Mouse (Mus musculus): ENCODE measurements around the gene Prune1. TPM values are rescaled to one million over a fixed set of nuclear protein-coding genes. Genes with fewer than 3 reads are reported as not detected.

Prune1 gene
- polyA plus RNA-seq, 2 experiments: 21.8 to 31.5 TPM

DNA sequence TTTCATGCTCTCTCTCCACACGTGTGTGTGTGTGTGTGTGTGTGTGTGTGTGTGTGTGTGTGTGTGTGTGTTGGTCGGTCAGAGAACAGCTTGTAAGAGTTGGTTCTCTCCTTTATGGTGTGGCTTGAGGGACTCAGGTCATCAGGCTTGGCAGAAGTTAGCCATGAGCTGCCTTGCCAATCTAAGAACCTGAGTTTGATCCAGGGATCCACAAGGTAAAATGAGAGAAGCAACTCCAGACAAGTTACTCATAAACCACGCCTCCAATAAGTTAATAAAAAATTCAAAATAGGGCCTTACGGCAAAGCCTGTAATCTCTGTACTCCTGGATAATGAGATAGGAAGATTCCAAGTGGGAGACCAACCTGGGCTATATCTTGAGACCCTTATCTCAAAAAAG is 73.6 kb downstream of the Prune1 start:
- DNase-seq (ENCODE audit: low spot score) (no peak), ATAC-seq (ENCODE audit: low FRiP score, low read depth) (no peak)
- no peak overlapping the region for H3K4me2 ChIP-seq (replicated peaks; ENCODE audit: low read depth, low read length, severe bottlenecking)
- H3K27me3 ChIP-seq (ENCODE audit: control insufficient read depth, insufficient read depth, low read length): no peaks in the 10 kb centered on the region
- H3K4me3 ChIP-seq (replicated peaks; ENCODE audit: low read length): no peak overlapping the region
- peaks cover 69% of the 10 kb centered on the region for H3K36me3 ChIP-seq (ENCODE audit: control insufficient read depth, insufficient read depth, low read length)
- no peak for TF ChIP-seq POLR2A (IDR thresholded peaks at IDR 0.05; ENCODE audit: borderline replicate concordance, extremely low read depth, insufficient read depth, insufficient read length)
- H3K4me1 ChIP-seq (ENCODE audit: control insufficient read depth, insufficient read depth, low read length): no peaks in the 10 kb centered on the region
- H3K27ac ChIP-seq (replicated peaks; ENCODE audit: low read depth, low read length): no peak overlapping the region
- H3K9me3 ChIP-seq (ENCODE audit: control insufficient read depth, low read length): no peaks in the 10 kb centered on the region
- 84% methylated on average over 4 of the region's 4 CpGs for WGBS
- no peak overlapping the region for H3K9ac ChIP-seq (ENCODE audit: low read depth, low read length, severe bottlenecking)

GRCm38 (mm10) chr3:95203880-95204279 is 78.0 kb downstream of the Prune1 start:
- ATAC-seq (ENCODE audit: low FRiP score, low read depth) (no peak), DNase-seq (ENCODE audit: low spot score) (no peak)
- H3K9ac ChIP-seq (ENCODE audit: low read depth, low read length, severe bottlenecking): no peak overlapping the region
- 90% methylated on average over 6 of the region's 6 CpGs for WGBS
- no peak for TF ChIP-seq POLR2A (IDR thresholded peaks at IDR 0.05; ENCODE audit: borderline replicate concordance, extremely low read depth, insufficient read depth, insufficient read length)
- no peak overlapping the region for H3K27ac ChIP-seq (replicated peaks; ENCODE audit: low read depth, low read length)
- no peak overlapping the region for H3K4me3 ChIP-seq (replicated peaks; ENCODE audit: low read length)
- H3K9me3 ChIP-seq (ENCODE audit: control insufficient read depth, low read length): no peaks in the 10 kb centered on the region
- H3K27me3 ChIP-seq (ENCODE audit: control insufficient read depth, insufficient read depth, low read length): no peaks in the 10 kb centered on the region
- peaks cover 86% of the 10 kb centered on the region for H3K36me3 ChIP-seq (ENCODE audit: control insufficient read depth, insufficient read depth, low read length)
- no peak overlapping the region for H3K4me2 ChIP-seq (replicated peaks; ENCODE audit: low read depth, low read length, severe bottlenecking)
- H3K4me1 ChIP-seq (ENCODE audit: control insufficient read depth, insufficient read depth, low read length): no peaks in the 10 kb centered on the region

Other genes with a start within 250 kb of the Prune1 start
- gene Psmd4, start 239.5 kb downstream of the Prune1 start, polyA plus RNA-seq (2012; rRNA removed): 249 and 282 TPM in 2 replicates
- 258 and 280 TPM in 2 replicates for gene Psmd4, start 239.5 kb downstream of the Prune1 start, polyA plus RNA-seq (2014; fragmentation: Nextera tagmentation; extraction: Ambion mirVana)
- 35.1 and 41.2 TPM in 2 replicates for gene Pip5k1a, start 175.1 kb downstream of the Prune1 start, polyA plus RNA-seq (2012; rRNA removed)
- gene Pip5k1a, start 175.1 kb downstream of the Prune1 start, polyA plus RNA-seq (2014; fragmentation: Nextera tagmentation; extraction: Ambion mirVana): 15.7 and 16.5 TPM in 2 replicates
- 125 and 130 TPM in 2 replicates for gene Vps72, start 171.1 kb downstream of the Prune1 start, polyA plus RNA-seq (2012; rRNA removed)
- 141 and 163 TPM in 2 replicates for gene Vps72, start 171.1 kb downstream of the Prune1 start, polyA plus RNA-seq (2014; fragmentation: Nextera tagmentation; extraction: Ambion mirVana)
- gene Tmod4, start 157.6 kb downstream of the Prune1 start, polyA plus RNA-seq (2012; rRNA removed): 3.2 and 5.0 TPM in 2 replicates
- 2.9 and 3.7 TPM in 2 replicates for gene Tmod4, start 157.6 kb downstream of the Prune1 start, polyA plus RNA-seq (2014; fragmentation: Nextera tagmentation; extraction: Ambion mirVana)
- 85.0 and 106 TPM in 2 replicates for gene Scnm1, start 148.1 kb downstream of the Prune1 start, polyA plus RNA-seq (2012; rRNA removed)
- gene Scnm1, start 148.1 kb downstream of the Prune1 start, polyA plus RNA-seq (2014; fragmentation: Nextera tagmentation; extraction: Ambion mirVana): 65.7 and 73.1 TPM in 2 replicates
- 11.7 and 11.8 TPM in 2 replicates for gene Lysmd1, start 148.0 kb downstream of the Prune1 start, polyA plus RNA-seq (2012; rRNA removed)
- gene Lysmd1, start 148.0 kb downstream of the Prune1 start, polyA plus RNA-seq (2014; fragmentation: Nextera tagmentation; extraction: Ambion mirVana): 13.3 and 15.3 TPM in 2 replicates
- gene Tnfaip8l2, start 139.7 kb downstream of the Prune1 start, polyA plus RNA-seq (2012; rRNA removed): 4.4 and 4.9 TPM in 2 replicates
- gene Tnfaip8l2, start 139.7 kb downstream of the Prune1 start, polyA plus RNA-seq (2014; fragmentation: Nextera tagmentation; extraction: Ambion mirVana): 6.1 and 8.0 TPM in 2 replicates
- 56.5 and 79.0 TPM in 2 replicates for gene Sema6c, start 121.6 kb downstream of the Prune1 start, polyA plus RNA-seq (2012; rRNA removed)
- gene Sema6c, start 121.6 kb downstream of the Prune1 start, polyA plus RNA-seq (2014; fragmentation: Nextera tagmentation; extraction: Ambion mirVana): 14.0 and 15.7 TPM in 2 replicates
- gene Gabpb2, start 64.2 kb downstream of the Prune1 start, polyA plus RNA-seq (2012; rRNA removed): 26.2 and 26.4 TPM in 2 replicates
- 9.7 and 11.5 TPM in 2 replicates for gene Gabpb2, start 64.2 kb downstream of the Prune1 start, polyA plus RNA-seq (2014; fragmentation: Nextera tagmentation; extraction: Ambion mirVana)
- 76.1 and 93.1 TPM in 2 replicates for gene Cdc42se1, start 53.3 kb downstream of the Prune1 start, polyA plus RNA-seq (2012; rRNA removed)
- 119 and 126 TPM in 2 replicates for gene Cdc42se1, start 53.3 kb downstream of the Prune1 start, polyA plus RNA-seq (2014; fragmentation: Nextera tagmentation; extraction: Ambion mirVana)
- gene Mllt11, start 49.9 kb downstream of the Prune1 start, polyA plus RNA-seq (2012; rRNA removed): 38.5 and 42.4 TPM in 2 replicates
- 16.7 and 17.4 TPM in 2 replicates for gene Mllt11, start 49.9 kb downstream of the Prune1 start, polyA plus RNA-seq (2014; fragmentation: Nextera tagmentation; extraction: Ambion mirVana)
- gene Gm128, start 40.5 kb downstream of the Prune1 start, polyA plus RNA-seq (2012; rRNA removed): 0.87 and 0.89 TPM in 2 replicates
- 0.50 and 0.63 TPM in 2 replicates for gene Gm128, start 40.5 kb downstream of the Prune1 start, polyA plus RNA-seq (2014; fragmentation: Nextera tagmentation; extraction: Ambion mirVana)
- 6.8 and 12.0 TPM in 2 replicates for gene Bnipl, start 30.9 kb downstream of the Prune1 start, polyA plus RNA-seq (2012; rRNA removed)
- 11.7 and 13.3 TPM in 2 replicates for gene Bnipl, start 30.9 kb downstream of the Prune1 start, polyA plus RNA-seq (2014; fragmentation: Nextera tagmentation; extraction: Ambion mirVana)
- 45.8 and 57.9 TPM in 2 replicates for gene Mindy1, start 731 bp downstream of the Prune1 start, polyA plus RNA-seq (2012; rRNA removed)
- gene Mindy1, start 731 bp downstream of the Prune1 start, polyA plus RNA-seq (2014; fragmentation: Nextera tagmentation; extraction: Ambion mirVana): 45.6 and 47.5 TPM in 2 replicates
- gene Anxa9, start 25.1 kb upstream of the Prune1 start, polyA plus RNA-seq (2012; rRNA removed): 3.8 and 4.7 TPM in 2 replicates
- 4.7 and 4.9 TPM in 2 replicates for gene Anxa9, start 25.1 kb upstream of the Prune1 start, polyA plus RNA-seq (2014; fragmentation: Nextera tagmentation; extraction: Ambion mirVana)
- gene Cers2, start 32.7 kb upstream of the Prune1 start, polyA plus RNA-seq (2012; rRNA removed): 183 TPM in 2 replicates
- gene Cers2, start 32.7 kb upstream of the Prune1 start, polyA plus RNA-seq (2014; fragmentation: Nextera tagmentation; extraction: Ambion mirVana): 140 and 155 TPM in 2 replicates
- gene Setdb1, start 75.1 kb upstream of the Prune1 start, polyA plus RNA-seq (2012; rRNA removed): 56.2 and 57.9 TPM in 2 replicates
- gene Setdb1, start 75.1 kb upstream of the Prune1 start, polyA plus RNA-seq (2014; fragmentation: Nextera tagmentation; extraction: Ambion mirVana): 44.2 and 51.7 TPM in 2 replicates
- gene 4930558C23Rik, start 120.8 kb upstream of the Prune1 start, polyA plus RNA-seq (2012; rRNA removed): 0.18 TPM in 1 of 2 replicates, not detected in the other
- not detected in 2 replicates for gene 4930558C23Rik, start 120.8 kb upstream of the Prune1 start, polyA plus RNA-seq (2014; fragmentation: Nextera tagmentation; extraction: Ambion mirVana)
- 57.1 and 70.3 TPM in 2 replicates for gene Arnt, start 152.3 kb upstream of the Prune1 start, polyA plus RNA-seq (2012; rRNA removed)
- gene Arnt, start 152.3 kb upstream of the Prune1 start, polyA plus RNA-seq (2014; fragmentation: Nextera tagmentation; extraction: Ambion mirVana): 37.9 and 44.8 TPM in 2 replicates
- gene Ctsk, start 217.2 kb upstream of the Prune1 start, polyA plus RNA-seq (2012; rRNA removed): 53.2 and 65.1 TPM in 2 replicates
- gene Ctsk, start 217.2 kb upstream of the Prune1 start, polyA plus RNA-seq (2014; fragmentation: Nextera tagmentation; extraction: Ambion mirVana): 82.1 and 103 TPM in 2 replicates
- 10.9 and 14.2 TPM in 2 replicates for gene Ctss, start 244.7 kb upstream of the Prune1 start, polyA plus RNA-seq (2012; rRNA removed)
- gene Ctss, start 244.7 kb upstream of the Prune1 start, polyA plus RNA-seq (2014; fragmentation: Nextera tagmentation; extraction: Ambion mirVana): 23.6 and 24.3 TPM in 2 replicates

Measured in limb, embryonic 14.5 days (tissue).